Mouse (Mus musculus) induced T-regulatory cell, adult 2 months (primary cell): ENCODE data around the gene Syngap1.
"Not testable (repeated sequence)": the region's sequence is repeated elsewhere in the genome, so short reads cannot be mapped to it uniquely, and the experiment has no call there.

ENCODE experiments used
- DNase-seq: peaks from one replicate; pipeline ENCODE4 v3.0.0-alpha.2; 2012; ENCODE audit warnings: low read depth

The Syngap1 gene

GRCm38 (mm10) chr17:26941031-26941789 is at the start of gene Syngap1:
Syngap1 (plus strand) TSS chr17:26941253.
- peak; percentile 36 for DNase-seq

DNA sequence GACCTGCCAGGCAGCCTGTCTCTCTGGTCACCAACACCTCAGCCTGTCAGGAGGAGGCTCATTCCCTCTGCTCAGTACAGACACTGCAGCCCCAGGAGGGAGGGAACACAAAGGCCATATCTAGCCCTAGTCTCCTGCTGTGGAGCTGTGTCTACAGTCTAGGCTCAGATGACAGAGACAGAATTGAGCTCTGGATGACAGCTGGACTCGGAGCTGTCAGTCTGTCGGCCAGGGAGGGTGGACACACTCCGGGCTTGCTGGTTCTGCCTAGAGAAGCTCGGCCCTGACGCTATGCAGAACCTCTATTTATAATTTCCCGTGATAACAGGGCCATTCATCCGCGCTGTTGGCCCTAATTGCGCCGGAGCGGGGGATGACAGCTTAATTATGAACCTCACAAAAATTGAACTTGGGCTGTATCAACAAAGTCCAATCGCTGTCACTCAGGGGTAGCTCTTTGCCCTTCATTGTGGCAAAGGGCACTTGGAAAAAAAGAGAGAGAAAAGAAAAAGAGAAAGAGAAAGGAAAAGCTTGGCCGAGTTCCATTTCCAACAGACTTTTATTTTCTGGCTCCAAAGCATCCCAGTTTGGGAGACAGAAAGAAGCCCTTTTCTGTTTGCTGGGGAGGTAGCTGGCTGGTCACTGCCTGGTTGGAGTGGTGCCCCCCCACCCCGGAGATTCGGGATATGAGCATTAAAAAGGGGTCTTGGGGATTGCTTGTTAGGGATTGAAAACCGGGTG is 48.2 kb upstream of the Syngap1 start:
- no peak for DNase-seq

DNA sequence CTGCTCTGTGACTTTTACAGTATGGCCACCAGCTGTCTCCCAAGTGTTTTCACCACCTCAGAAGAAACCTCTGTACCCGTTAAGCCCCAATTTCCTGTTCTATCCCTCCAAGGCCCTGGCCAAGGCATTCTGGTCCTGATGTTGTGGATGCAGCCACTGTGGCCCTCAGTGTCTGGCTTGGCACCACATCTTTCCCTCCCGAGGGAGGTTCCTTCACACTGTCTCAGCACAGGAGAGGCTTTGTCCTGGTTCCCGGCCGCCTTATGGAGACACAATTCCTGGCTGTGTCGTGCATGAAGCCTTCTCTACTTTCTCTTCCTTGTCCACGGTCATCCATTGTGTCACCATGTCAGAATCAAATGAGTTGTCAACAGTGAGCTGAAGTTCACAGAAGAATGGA is 47.6 kb upstream of the Syngap1 start:
- DNase-seq: no peak

DNA sequence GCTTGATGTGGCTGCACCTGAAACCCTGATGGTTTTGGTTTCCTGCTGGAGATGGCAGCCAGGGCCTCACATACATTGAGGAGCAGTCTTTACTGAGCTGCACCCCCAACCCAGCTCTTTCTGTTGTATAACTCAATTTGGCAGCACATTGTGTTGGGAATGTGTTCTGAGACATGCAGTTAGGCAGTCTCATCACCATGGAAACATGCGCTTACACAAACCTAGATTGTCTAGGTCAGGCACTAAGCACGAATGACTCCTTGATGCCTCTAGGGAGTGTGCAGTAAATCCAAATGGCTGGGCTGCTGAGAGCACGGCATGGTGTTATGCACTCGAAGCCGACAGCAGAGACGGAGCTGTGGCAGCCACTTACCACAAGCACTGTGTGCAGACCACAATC is 46.7 kb upstream of the Syngap1 start:
- no peak for DNase-seq

GRCm38 (mm10) chr17:26895578-26895977 is 45.5 kb upstream of the Syngap1 start:
- peak; percentile 84 for DNase-seq

- no peak for DNase-seq
These were observed 40.1 kb upstream of the Syngap1 start for GRCm38 (mm10) chr17:26900916-26901315.

DNA sequence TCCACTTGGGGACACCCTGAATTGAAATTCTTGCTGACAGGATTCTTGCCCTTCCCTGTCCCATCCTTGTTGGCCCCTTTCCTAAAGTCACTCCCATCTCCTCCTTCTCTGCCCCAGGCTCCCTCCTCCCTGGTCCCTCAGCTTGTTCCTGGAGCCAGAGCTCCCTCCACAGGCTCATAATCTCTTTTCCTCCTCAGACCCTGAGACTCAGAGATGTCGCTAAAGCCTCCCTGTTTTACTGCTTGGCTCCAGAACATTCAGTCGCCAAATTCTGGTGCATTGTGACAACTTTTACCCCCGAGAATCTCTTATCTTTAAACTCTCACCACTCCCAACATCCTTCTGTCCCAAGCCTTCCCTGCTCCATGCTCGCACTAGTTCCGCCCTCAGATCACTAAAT is 36.7 kb upstream of the Syngap1 start:
- DNase-seq: no peak

DNA sequence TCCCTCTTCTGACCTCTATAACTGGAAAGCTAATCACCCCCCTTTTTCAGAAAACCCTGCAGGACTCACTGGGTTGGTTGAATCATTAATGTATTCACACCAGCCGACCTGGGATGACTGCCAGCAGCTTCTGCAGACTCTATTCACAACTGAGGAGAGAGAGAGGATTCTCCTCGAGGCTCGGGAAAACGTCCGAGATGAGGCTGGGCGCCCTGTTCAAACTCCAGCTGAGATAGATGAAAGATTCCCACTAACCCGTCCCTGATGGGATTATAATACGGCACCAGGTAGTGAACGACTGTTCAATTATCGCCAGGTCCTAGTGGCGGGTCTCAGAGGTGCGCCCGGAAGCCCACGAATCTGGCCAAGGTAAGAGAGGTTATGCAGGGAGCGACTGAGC is 33.5 kb upstream of the Syngap1 start:
- not testable (repeated sequence) for DNase-seq

DNA sequence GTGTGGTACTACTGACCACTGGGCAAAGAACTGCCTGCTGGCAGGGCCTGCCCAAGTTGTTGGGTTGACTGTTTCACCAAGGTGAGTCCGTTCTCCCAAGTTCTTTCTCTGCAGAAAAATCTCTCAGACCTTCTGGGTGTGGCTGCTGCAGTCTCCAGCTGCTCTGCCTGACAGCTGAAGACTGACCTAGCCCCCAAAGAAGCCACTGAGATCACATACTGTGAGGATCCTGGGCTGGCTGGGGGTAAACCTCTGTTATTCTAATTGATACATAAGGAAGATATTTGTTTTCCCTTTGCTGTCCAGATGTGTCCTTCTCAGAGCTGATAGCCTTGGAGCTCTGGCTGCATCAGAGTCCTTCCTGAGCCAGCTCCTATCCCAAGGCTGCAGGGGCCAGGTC is 25.8 kb upstream of the Syngap1 start:
- no peak for DNase-seq

DNA sequence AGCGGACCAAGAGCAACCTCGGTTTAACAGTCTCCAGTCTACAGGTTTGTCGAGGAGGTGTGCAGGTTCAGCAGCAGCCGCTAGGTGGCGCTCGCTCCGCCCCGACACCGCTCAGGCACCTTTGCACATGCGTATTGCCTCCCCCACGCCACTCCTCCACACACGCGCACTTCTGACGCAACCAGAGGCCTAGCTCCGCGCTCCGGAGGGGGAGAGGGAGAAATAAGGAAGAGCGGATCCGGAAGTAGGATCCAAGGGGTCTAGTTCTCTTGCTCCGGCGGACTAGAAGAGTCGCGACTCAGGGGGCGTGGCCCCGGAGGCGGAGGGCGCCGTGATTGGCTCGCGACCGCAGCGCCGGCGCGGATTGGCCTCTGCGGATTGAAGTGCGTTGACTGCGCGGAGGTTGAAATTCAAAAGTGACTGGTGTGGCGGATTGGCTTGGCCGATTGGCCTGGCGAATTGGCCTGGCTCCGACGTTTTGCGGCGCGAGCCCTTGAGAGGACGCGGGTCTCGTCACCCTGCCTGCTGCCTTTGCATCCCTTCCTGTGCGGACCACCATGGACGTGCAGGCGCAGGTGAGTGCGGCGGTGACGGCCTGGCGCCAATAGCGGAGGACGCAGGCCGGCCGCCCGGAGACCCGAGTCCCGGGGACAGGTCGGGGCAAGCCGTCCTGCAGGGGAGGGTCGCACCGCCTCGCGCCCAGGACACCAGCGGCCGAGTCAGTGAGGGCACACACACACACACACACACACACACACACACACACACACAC is 24.2 kb upstream of the Syngap1 start, which contains the start of gene Kifc5b:
Kifc5b (plus strand) TSS at position 381 of the 772 bp plus-strand sequence.
- peak; percentile 100 for DNase-seq

DNA sequence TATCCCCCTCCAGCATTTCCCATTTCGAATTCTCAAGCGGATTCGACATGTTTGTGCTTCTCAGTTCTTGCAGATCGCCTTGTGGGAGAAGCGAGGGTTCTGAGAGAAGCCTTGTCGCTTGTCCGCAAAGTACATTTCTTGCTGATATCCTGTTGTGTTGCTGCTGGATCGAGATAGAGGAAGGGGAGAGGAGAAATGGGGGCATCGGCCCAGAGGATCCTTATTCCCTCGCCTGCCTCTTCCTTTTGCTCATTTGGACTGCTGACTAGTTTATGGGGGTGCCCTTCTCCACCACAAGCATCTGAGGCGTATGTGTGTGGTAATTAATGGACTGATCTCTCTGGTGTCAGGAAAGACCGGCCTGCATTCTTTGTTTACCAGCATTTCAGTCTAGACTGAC is 23.5 kb upstream of the Syngap1 start:
- DNase-seq: not testable (repeated sequence)

DNA sequence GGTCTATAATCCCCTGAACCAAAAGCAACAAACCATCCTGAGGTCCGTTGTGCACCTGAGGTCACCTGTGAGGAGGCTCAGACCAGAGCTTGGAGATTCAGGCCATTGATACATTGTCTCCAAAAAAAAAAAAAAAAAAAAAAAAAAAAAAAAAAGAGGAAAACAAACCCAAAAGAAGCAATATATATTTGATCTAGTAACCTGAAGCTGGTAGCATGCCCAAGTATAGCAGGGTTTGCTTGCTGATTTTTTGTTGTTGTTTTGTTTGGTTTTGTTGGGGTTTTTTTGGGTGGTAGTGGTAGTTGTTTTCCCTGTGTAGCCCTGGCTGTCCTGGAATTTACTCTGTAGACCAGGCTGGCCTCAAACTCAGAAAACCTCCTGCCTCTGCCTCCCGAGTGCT is 22.7 kb upstream of the Syngap1 start:
- DNase-seq: no peak

DNA sequence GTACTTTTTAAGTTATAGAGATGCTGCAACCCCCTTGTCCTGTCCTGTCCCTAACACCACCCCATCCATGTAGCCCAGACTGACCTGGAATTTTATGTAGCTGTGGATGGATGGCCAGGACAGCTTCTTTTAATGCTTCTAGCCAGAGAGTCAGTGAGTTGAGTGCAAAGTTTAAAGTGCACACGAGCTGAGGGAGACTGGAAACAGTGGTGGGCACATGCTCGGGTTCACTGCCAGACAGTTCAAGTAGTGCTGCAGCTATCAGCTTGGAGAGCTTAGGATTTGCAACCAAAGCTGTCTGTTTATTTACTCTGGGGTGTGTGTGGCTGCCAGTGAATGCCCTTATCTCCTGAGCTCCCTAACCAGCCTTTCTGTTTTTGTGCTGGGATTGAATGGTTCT is 21.5 kb upstream of the Syngap1 start:
- DNase-seq: not testable (repeated sequence)

DNA sequence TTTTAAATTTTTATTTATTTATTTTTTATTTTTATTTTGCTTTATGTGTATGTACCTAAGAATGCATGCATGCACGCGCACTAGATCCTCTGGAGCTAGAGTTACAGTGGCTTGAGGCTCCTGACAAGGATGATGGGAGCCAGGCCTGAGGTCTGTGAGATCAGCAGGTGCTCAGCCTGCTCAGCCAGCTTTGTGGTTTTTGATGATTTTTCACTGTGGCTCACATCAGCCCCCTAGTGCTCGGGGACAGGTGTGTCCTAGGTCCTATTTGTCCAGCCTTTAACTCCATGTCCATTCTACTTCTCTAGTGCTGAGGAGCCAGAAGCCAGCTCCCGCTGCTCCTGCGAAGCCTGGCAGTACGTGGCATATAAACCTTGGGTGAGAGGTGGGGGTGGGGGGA is 18.7 kb upstream of the Syngap1 start:
- not testable (repeated sequence) for DNase-seq

GRCm38 (mm10) chr17:26925414-26925813 is 15.6 kb upstream of the Syngap1 start:
- DNase-seq: not testable (repeated sequence)

DNA sequence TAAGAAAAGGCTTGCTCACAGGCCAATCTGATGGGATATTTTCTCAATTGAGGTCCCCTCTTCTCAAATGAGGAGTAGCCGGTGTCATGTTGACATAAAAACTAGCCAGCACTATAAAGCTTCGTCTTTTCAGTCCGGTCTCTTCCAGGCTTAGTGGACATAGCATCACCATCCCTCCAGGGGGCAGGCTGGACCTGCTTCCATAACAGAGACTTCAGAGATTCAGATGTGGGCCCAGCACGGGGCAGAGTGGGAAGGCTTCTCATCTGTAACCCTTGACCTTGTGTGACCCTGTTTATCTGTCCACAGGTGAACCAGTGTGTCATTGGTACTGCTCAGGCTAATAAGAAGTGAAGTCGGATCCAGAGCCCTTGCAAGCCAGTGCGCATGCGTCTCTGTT is 9.3 kb upstream of the Syngap1 start:
- DNase-seq: peak; percentile 60

GRCm38 (mm10) chr17:26932839-26933398 is 8.1 kb upstream of the Syngap1 start, which contains the start of gene Phf1:
Phf1 (plus strand) TSS chr17:26933052.
- DNase-seq: peak; percentile 97

DNA sequence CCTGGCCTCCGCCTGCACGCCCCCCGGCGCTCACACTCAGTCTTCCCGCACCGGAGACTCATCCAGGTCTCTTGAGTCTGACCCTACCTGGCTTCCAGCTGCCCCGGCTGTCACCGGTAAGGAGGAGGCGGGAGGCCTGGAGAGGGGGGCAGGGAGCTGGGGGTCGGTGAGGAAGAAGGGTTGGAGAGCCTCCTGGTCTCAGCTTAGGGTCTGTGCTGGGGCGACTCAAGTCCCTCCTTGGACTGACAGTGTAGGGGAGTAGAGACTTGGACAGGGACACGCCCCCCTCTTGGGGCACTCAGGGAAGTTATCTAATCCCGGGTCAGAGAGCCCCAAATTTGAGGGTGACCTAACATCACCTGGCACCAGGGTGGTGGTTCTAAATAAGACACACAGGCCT is 7.6 kb upstream of the Syngap1 start:
- DNase-seq: no peak

GRCm38 (mm10) chr17:26933885-26934827 is 6.9 kb upstream of the Syngap1 start:
- no peak for DNase-seq

- no peak for DNase-seq
These were observed 6.0 kb upstream of the Syngap1 start for GRCm38 (mm10) chr17:26935027-26935426.

DNA sequence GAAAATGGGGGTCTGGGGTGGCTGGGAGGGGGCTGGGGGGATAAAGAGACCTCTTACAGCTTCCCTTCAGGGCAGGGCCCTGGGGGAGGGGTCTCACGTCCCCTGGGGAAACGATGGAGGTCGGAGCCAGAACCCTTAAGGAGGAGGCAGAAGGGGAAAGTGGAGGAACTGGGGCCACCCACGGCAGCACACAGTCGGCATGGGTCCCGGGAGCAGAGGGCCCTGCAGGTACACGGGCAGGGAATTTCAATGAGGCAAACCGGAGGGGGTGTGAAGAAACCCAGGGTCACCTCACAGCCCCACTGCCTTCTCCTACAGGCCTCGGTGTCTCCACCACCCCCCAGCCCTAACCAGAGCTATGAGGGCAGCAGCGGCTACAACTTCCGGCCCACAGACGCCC is 4.6 kb upstream of the Syngap1 start:
- DNase-seq: no peak
